ENCODE assay signal across 16 mouse cellular contexts in genomic region chr5:121889375-121889774, GRCm38 (mm10). TPM values are rescaled to one million over a fixed set of nuclear protein-coding genes. Genes with fewer than 3 reads are reported as not detected.
DNase-seq lines count a peak whose midpoint lies in the region; ATAC-seq lines count a peak whose summit lies in the region.
"Had no signal": no experiment of that assay in that cellular context is flagged by ENCODE, and none has a peak within 500 bp of the region (broad histone marks: within the 10 kb centered on the region; RNA-seq: fewer than 3 reads in every experiment).

No protein-coding gene starts in this region.

- H3K27ac ChIP-seq in midbrain, embryonic 14.5 days (replicated peaks; ENCODE audit: low read depth, low read length) = 0 out of 2 replicates have a peak overlapping the region, but pooled peaks have one; percentile 1
- no peak overlapping the region for H3K27ac ChIP-seq in midbrain, embryonic 10.5 days (replicated peaks)
- H3K27ac ChIP-seq in hindbrain, embryonic 15.5 days (replicated peaks) = peak overlapping the region; percentile 60
- H3K27ac ChIP-seq: embryonic facial prominence, embryonic 15.5 days; heart, adult 2 months; limb, embryonic 15.5 days had no signal

- H3K4me1 ChIP-seq in midbrain, embryonic 14.5 days (ENCODE audit: control insufficient read depth, insufficient read depth, low read length) = no peaks in the 10 kb centered on the region
- peaks cover 18% of the 10 kb centered on the region for H3K4me1 ChIP-seq in midbrain, embryonic 10.5 days
- H3K4me1 ChIP-seq in hindbrain, embryonic 15.5 days (replicated peaks) = peaks cover 10% of the 10 kb centered on the region
- H3K4me1 ChIP-seq: embryonic facial prominence, embryonic 15.5 days; limb, embryonic 15.5 days had no signal

- H3K9ac ChIP-seq in midbrain, embryonic 14.5 days (replicated peaks; ENCODE audit: low read length) = no peak overlapping the region
- no peak overlapping the region for H3K9ac ChIP-seq in hindbrain, embryonic 15.5 days
- H3K9ac ChIP-seq: embryonic facial prominence, embryonic 15.5 days; limb, embryonic 15.5 days; lung, embryonic 14.5 days had no signal

- 39% methylated on average over 13 of the region's 13 CpGs for WGBS in midbrain, embryonic 14.5 days
- WGBS in midbrain, embryonic 10.5 days = 65% methylated on average over 13 of the region's 13 CpGs
- 27% methylated on average over 13 of the region's 13 CpGs for WGBS in hindbrain, embryonic 15.5 days

- peaks cover 8% of the 10 kb centered on the region; the same call in 1 of the 2 replicates for H3K36me3 ChIP-seq in midbrain, embryonic 14.5 days (ENCODE audit: control insufficient read depth, insufficient read depth, low read length)
- peaks cover 17% of the 10 kb centered on the region for H3K36me3 ChIP-seq in midbrain, embryonic 10.5 days
- H3K36me3 ChIP-seq in hindbrain, embryonic 15.5 days = no peaks in the 10 kb centered on the region
- H3K36me3 ChIP-seq: embryonic facial prominence, embryonic 15.5 days; limb, embryonic 15.5 days had no signal

- H3K27me3 ChIP-seq in midbrain, embryonic 14.5 days (ENCODE audit: control insufficient read depth, insufficient read depth, low read length) = no peaks in the 10 kb centered on the region
- peaks cover 21% of the 10 kb centered on the region; the same call in 1 of the 2 replicates for H3K27me3 ChIP-seq in midbrain, embryonic 10.5 days (ENCODE audit: low read depth, poor library complexity, severe bottlenecking)
- no peaks in the 10 kb centered on the region for H3K27me3 ChIP-seq in hindbrain, embryonic 15.5 days
- H3K27me3 ChIP-seq: embryonic facial prominence, embryonic 15.5 days had no signal

- ATAC-seq in midbrain, embryonic 14.5 days (ENCODE audit: low FRiP score, low TSS enrichment) = no peak
- 0 out of 2 replicates have a peak, but pooled peaks have one; percentile 17 for ATAC-seq in hindbrain, embryonic 15.5 days (ENCODE audit: low FRiP score, low read depth)

- no peak overlapping the region for H3K4me3 ChIP-seq in midbrain, embryonic 14.5 days (replicated peaks; ENCODE audit: low read depth, low read length)
- H3K4me3 ChIP-seq in midbrain, embryonic 10.5 days = no peak overlapping the region
- no peak overlapping the region for H3K4me3 ChIP-seq in hindbrain, embryonic 15.5 days
- H3K4me3 ChIP-seq: embryonic facial prominence, embryonic 15.5 days; heart, adult 2 months; limb, embryonic 15.5 days had no signal

- peak; percentile 51 to 68 for DNase-seq in cerebellum, postnatal 10 days
- DNase-seq in cerebellum, adult 11 months = no peak
- peak; percentile 50 for DNase-seq in midbrain, embryonic 14.5 days
- DNase-seq in midbrain, embryonic 10.5 days (ENCODE audit: low spot score) = no peak
- peak; percentile 93 for DNase-seq in retina, postnatal 1 day
- DNase-seq in B cell, adult 2 months = no peak
- DNase-seq in thymus, postnatal 0 days (ENCODE audit: low spot score) = no peak
- DNase-seq: adrenal gland, postnatal 36 days; cerebellum, adult 9-10 months; heart, adult 2 months; lung, embryonic 14.5 days; right cerebral cortex, postnatal 4 days; thymus, postnatal 25 days had no signal

- no peak overlapping the region for H3K4me2 ChIP-seq in midbrain, embryonic 14.5 days (ENCODE audit: low read length)
- H3K4me2 ChIP-seq in hindbrain, embryonic 15.5 days = no peak overlapping the region
- H3K4me2 ChIP-seq: embryonic facial prominence, embryonic 15.5 days; limb, embryonic 15.5 days; lung, embryonic 14.5 days had no signal

- H3K9me3 ChIP-seq in midbrain, embryonic 14.5 days (ENCODE audit: control insufficient read depth, low read length) = no peaks in the 10 kb centered on the region
- H3K9me3 ChIP-seq in midbrain, embryonic 10.5 days (replicated peaks) = peaks cover 6% of the 10 kb centered on the region
- no peaks in the 10 kb centered on the region for H3K9me3 ChIP-seq in hindbrain, embryonic 15.5 days
- H3K9me3 ChIP-seq: embryonic facial prominence, embryonic 15.5 days; limb, embryonic 15.5 days had no signal

RNA-seq across cellular contexts. Expression of gene Pheta1, which starts 40.6 kb away (rescaled TPM):
- 36.8 and 40.1 TPM in 2 replicates for polyA plus RNA-seq in midbrain, embryonic 14.5 days (2014; fragmentation: Nextera tagmentation; extraction: Ambion mirVana)
- polyA plus RNA-seq in midbrain, embryonic 10.5 days (2016; fragmentation: Nextera tagmentation; extraction: Ambion mirVana) = 46.7 and 52.9 TPM in 2 replicates
- polyA plus RNA-seq in hindbrain, embryonic 15.5 days (2015; fragmentation: Nextera tagmentation; extraction: Ambion mirVana) = 40.3 and 42.0 TPM in 2 replicates
- polyA plus RNA-seq in thymus, postnatal 0 days (2015; fragmentation: Nextera tagmentation; extraction: Ambion mirVana) = 14.0 and 15.2 TPM in 2 replicates

RNA-seq across cellular contexts. Expression of gene Sh2b3, which starts 51.9 kb away (rescaled TPM):
- 6.1 and 7.8 TPM in 2 replicates for polyA plus RNA-seq in midbrain, embryonic 14.5 days (2014; fragmentation: Nextera tagmentation; extraction: Ambion mirVana)
- polyA plus RNA-seq in midbrain, embryonic 10.5 days (2016; fragmentation: Nextera tagmentation; extraction: Ambion mirVana) = 6.9 and 8.1 TPM in 2 replicates
- 8.0 TPM in 2 replicates for polyA plus RNA-seq in hindbrain, embryonic 15.5 days (2015; fragmentation: Nextera tagmentation; extraction: Ambion mirVana)
- 13.1 and 13.9 TPM in 2 replicates for polyA plus RNA-seq in thymus, postnatal 0 days (2015; fragmentation: Nextera tagmentation; extraction: Ambion mirVana)

Comparison
In these comparisons a context has a peak if more than half of its experiments do, and no peak if none do; other contexts are left out.
1. DNase-seq: peak in cerebellum, postnatal 10 days (2 of 2), midbrain, embryonic 14.5 days (single experiment) and retina, postnatal 1 day (single experiment); none in cerebellum, adult 11 months (single experiment), midbrain, embryonic 10.5 days (single experiment), B cell, adult 2 months (0 of 2) and thymus, postnatal 0 days (single experiment).